Mouse (Mus musculus) kidney, postnatal 10 days (tissue): ENCODE data around the gene Prnd.

Experiments used
- DNase-seq: peaks from one replicate; pipeline ENCODE4 v3.0.0; 2021; ENCODE audit warnings: mixed read lengths

Gene Prnd

DNA sequence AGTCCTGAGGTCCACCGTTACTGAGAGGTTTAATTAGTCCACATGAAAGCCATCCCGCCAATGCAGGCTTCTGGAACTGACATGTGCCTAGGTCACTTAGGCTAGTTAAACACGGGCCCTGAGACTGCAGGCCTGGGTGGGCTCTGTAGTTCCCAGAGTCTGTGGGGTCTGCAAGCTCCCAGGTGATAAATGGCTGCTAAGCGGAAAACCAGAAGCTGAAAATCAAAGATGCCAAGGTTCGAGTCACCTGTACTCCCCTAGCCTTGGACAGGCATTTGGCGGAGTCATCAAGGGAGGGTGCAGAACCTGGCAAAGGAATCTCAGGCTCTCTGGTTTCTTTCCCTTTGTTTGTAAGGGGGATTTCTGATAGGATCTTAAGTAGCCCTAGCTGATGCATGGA lies 9.2 kb upstream of the Prnd start:
- DNase-seq: no peak

DNA sequence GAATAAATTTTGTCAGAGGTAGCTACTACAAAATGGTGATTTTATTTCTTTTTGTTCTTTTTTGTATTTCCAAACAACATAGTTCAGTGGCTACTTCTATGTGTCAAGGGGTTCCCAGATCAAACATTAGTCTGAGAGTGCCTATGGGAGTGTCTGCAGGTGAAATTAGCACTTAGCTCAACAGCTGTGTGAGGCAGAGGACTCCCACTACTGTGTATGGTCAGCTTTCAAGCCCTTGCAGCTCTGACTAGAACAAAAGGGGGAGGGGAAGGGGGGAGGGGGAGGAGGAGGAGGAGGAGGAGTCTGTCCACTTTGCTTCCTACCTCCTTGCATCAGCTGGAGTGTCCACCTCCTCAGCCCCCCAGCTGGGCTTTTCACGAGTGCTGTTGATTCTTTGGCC lies 6.3 kb upstream of the Prnd start:
- DNase-seq: peak; percentile 2

GRCm38 (mm10) chr2:131945225-131945624 lies 5.4 kb upstream of the Prnd start:
- DNase-seq: peak; percentile 1

DNA sequence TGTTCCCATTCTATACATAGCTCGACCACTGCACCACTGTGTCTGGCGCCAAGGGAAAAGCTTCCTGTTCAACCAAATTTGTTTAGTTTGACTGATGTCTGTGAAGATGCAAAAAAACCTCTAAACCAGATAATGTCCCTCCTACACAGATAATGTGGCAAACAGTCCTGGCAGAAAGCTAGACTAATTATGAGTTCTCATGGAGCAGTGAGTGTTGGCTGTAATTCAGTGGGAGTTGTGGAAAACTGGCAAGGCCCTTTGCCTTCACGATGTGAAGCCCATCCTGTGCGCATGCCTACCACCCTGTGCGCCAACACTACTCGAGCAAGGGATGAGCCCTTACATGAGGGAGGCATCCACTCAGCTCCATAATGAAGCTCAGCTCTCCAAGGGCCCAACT lies 4.9 kb upstream of the Prnd start:
- DNase-seq: no peak

DNA sequence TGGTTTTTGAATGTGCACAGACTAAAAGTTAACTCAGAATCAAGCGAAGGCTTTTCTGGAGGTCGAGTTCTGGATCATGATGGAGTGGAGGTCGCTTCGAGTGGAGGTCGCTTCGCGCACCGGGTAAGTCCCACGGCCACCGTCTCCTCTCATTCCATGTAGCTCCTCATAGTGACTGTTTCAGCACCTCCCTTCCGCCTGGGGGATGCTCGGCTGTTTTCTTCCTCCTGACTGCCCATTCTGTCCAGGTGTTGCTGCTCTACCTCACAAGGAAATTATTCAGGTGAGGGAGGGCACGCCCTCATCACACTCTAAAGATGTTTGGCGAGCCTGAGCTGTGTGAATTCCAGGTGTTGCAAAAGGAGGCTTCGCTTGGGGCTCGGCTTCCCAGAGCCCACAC lies 4.3 kb upstream of the Prnd start:
- peak; percentile 2 for DNase-seq

- DNase-seq: no peak
Measured at GRCm38 (mm10) chr2:131948156-131948555, 2.5 kb upstream of the Prnd start.

GRCm38 (mm10) chr2:131948916-131949639 lies 1.6 kb upstream of the Prnd start:
- DNase-seq: peak; percentile 3

DNA sequence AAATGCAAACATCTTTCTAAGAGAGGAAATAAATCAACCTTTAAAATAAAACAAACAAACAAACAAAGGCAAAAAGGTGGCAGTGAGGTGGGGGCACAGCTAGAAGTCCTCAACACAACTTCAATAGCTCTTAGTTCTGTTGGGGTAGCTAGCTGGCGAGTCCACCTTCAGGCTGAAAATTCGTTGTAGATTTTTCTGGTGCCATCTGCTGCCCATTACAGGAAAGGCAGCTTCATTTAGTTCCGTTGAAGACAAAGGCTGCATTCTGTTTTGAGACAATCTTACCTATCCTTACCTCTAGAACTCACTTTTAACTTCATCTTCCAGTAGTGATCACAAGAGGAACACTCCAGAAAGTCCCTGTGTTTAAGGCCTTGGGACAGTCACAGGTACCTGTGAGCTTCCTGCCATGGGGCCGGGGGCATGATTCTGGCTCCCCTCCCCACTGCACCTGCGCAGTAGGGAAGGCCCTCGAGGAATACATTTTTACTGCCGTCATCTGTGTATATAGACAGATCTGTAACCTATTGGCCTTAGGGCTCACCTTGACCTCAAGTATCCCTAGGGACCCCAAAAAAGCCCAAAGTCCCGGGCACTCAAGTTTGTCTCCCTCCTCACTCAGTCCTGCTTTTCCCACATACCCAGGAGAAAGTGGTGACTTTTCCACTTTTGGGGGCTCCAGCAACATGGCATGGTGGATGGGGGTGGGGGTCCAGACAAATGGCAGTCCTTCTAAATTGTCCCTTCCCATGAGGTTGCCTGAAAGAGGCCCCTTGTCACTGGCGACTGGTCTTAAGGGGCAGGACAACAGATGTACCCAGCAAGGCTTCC lies 679 bp upstream of the Prnd start:
- peak; percentile 76 for DNase-seq

GRCm38 (mm10) chr2:131952456-131952855 lies 1.8 kb downstream of the Prnd start:
- peak; percentile 50 for DNase-seq

GRCm38 (mm10) chr2:131952961-131953538 lies 2.4 kb downstream of the Prnd start:
- DNase-seq: peak; percentile 25

GRCm38 (mm10) chr2:131953711-131954110 lies 3.0 kb downstream of the Prnd start:
- DNase-seq: peak; percentile 4

DNA sequence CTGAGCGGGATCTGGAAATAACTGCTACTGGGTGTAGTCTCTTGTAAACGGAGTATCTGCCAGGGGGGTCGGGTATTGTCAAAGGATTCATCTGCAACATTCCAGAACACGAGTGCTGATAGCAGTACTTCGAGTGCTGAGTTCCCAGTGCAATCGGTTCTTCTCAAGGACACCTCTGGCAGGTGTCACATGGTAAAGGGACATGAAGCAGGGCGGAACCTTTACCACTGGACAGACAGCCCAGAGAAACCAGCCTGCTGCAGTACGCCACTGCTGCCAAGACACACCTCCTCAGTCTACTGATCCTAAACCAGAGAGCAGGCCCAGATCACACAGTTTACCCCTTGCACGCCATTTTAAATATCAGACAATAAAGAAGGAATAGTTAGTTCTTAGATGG lies 4.2 kb downstream of the Prnd start:
- no peak for DNase-seq

DNA sequence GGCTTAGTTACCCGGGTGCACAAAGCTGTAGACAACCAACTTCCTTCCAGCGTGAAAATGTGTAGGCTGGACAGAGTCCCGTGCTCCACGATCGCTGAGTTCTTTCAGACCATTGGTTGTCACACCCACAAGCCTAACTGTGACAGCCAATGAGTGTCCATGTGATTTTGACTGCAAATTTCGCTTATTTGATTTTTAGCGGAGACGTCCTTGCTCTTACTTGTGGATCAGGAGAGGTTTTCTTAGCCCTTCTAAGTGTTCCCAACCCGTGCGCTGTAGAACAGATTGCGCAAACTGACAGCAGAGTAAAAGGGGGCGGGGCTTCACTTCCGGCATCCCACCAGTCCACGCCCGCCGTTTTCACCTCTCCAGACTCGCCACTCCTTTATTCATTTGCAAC lies 4.6 kb downstream of the Prnd start:
- peak; percentile 59 for DNase-seq

GRCm38 (mm10) chr2:131956336-131957256 lies 5.9 kb downstream of the Prnd start:
- DNase-seq: no peak

GRCm38 (mm10) chr2:131957731-131958222 lies 7.1 kb downstream of the Prnd start:
- peak; percentile 54 for DNase-seq

GRCm38 (mm10) chr2:131961671-131962070 lies 11.0 kb downstream of the Prnd start:
- DNase-seq: no peak

- DNase-seq: no peak
Measured at GRCm38 (mm10) chr2:131970597-131970996, 19.9 kb downstream of the Prnd start.

GRCm38 (mm10) chr2:131971098-131971497 lies 20.4 kb downstream of the Prnd start:
- DNase-seq: no peak

GRCm38 (mm10) chr2:131976663-131977062 lies 26.0 kb downstream of the Prnd start:
- no peak for DNase-seq

GRCm38 (mm10) chr2:131980866-131981265 lies 30.2 kb downstream of the Prnd start:
- DNase-seq: peak; percentile 75

- DNase-seq: peak; percentile 80
Measured at GRCm38 (mm10) chr2:131982546-131983196, 32.0 kb downstream of the Prnd start.

DNA sequence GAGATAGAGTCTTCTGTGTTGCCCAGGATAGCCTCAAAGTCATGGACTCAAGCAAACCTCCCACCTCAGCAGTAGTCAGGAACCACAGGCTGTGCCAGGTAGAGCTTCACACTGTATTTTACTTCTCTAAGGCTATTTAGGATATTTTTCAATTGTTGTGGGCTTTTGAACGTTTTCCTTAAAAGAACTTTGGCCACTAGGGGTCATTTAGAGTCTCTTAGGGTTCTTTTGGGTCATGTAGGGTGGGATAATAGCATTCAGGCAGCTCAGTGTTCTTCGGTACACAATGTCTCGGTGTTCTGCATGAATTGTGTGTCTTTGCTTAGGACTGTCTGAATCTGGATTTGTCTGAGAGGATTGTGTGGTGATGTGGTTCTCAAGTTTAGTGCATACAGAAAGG lies 37.3 kb downstream of the Prnd start:
- DNase-seq: no peak
